Mouse (Mus musculus): ENCODE results near the gene Bcar3. TPM values are rescaled to one million over a fixed set of nuclear protein-coding genes. Genes with fewer than 3 reads are reported as not detected.

Bcar3 gene
- polyA plus RNA-seq, 1 experiment from 2014 or later: 4.8 TPM

GRCm38 (mm10) chr3:122438143-122438825, 144.3 kb downstream of the Bcar3 start:
- ATAC-seq (ENCODE audit: extremely low read depth, insufficient number of reproducible peaks, low FRiP score, low TSS enrichment): no peak
- Histone ChIP-seq H3K9me3 (no peaks in the 10 kb centered on the region), H3K4me1 (peaks cover 9% of the 10 kb centered on the region), H3K27ac (replicated peaks) (no peak overlapping the region), H3K4me3 (no peak overlapping the region), H3K27me3 (replicated peaks) (peaks cover 6% of the 10 kb centered on the region; the same call in 1 of the 2 replicates), H3K36me3 (no peaks in the 10 kb centered on the region), H3K9ac (no peak overlapping the region), H3K4me2 (no peak overlapping the region)
- 50% methylated on average over 7 of the region's 7 CpGs for WGBS

DNA sequence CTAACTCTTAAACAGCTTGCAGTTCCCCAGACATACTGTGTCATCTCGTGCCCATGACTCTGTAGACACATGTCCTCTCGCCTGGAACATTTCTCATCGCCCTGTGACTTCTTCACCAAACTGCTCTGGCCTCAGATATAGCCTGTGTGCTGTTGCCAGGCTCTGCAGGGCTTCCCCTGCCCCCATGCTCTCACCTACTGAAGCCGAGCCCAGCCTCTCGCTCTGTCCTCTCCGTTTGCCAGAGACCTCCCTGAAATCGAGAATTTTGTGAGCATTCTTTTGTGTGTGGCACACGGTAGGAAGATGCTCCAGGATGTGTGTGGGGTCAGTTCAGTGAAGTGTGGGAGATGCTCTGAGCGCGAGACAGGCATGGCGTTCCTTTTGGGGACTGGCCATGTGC, 151.8 kb downstream of the Bcar3 start:
- 81% methylated on average over 11 of the region's 11 CpGs for WGBS
- no peak overlapping the region for H3K27ac ChIP-seq (replicated peaks)
- no peak for ATAC-seq (ENCODE audit: extremely low read depth, insufficient number of reproducible peaks, low FRiP score, low TSS enrichment)
- no peaks in the 10 kb centered on the region for H3K9me3 ChIP-seq
- no peaks in the 10 kb centered on the region for H3K36me3 ChIP-seq
- H3K9ac ChIP-seq: no peak overlapping the region
- no peaks in the 10 kb centered on the region for H3K27me3 ChIP-seq (replicated peaks)
- no peaks in the 10 kb centered on the region for H3K4me1 ChIP-seq
- H3K4me2 ChIP-seq: no peak overlapping the region
- H3K4me3 ChIP-seq: no peak overlapping the region

DNA sequence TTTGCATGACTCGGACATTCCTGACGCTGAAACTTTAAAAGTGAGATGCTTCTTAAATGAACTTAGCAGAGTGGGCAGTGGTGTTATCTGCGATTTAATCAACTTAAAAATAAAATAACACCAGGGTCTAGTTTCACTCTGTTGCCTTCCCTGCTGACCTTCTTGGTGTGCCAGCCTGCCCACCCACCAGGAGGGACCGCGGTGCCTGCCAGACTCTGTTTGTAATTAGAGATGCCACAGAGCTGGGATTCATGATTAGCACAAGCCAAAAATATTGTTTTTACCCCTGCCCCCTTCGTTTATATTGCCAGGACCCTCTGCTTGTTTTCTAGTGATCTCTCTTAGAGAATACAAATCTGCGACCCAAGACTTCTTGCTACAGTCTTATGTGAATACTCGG, 152.7 kb downstream of the Bcar3 start:
- Histone ChIP-seq H3K27ac (replicated peaks) (no peak overlapping the region), H3K4me2 (no peak overlapping the region), H3K9ac (no peak overlapping the region), H3K9me3 (no peaks in the 10 kb centered on the region), H3K4me1 (no peaks in the 10 kb centered on the region), H3K4me3 (no peak overlapping the region), H3K27me3 (replicated peaks) (no peaks in the 10 kb centered on the region), H3K36me3 (no peaks in the 10 kb centered on the region)
- no peak for ATAC-seq (ENCODE audit: extremely low read depth, insufficient number of reproducible peaks, low FRiP score, low TSS enrichment)
- 68% methylated on average over 8 of the region's 8 CpGs for WGBS

DNA sequence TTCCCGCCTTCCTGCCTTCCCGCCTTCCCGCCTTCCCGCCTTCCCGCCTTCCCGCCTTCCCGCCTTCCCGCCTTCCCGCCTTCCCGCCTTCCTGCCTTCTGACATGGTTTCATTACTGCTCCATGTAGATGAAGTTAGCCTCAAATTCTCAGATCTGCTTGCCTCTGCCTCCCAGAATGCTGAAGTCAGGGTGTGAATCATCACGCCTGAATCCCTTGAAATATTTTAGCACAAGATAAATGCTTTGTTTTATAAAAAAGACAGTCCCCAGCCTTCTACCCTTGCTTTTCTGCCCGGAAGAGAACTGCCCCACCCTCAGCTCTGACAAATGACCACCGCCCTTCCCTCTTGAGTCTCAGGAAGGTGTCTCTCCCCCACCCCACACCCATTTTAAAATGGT, 154.3 kb downstream of the Bcar3 start:
- WGBS: 87% methylated on average over 13 of the region's 13 CpGs
- no peak overlapping the region for H3K4me3 ChIP-seq
- no peaks in the 10 kb centered on the region for H3K9me3 ChIP-seq
- no peak overlapping the region for H3K27ac ChIP-seq (replicated peaks)
- H3K9ac ChIP-seq: no peak overlapping the region
- no peaks in the 10 kb centered on the region for H3K27me3 ChIP-seq (replicated peaks)
- H3K4me1 ChIP-seq: no peaks in the 10 kb centered on the region
- ATAC-seq (ENCODE audit: extremely low read depth, insufficient number of reproducible peaks, low FRiP score, low TSS enrichment): no peak
- no peak overlapping the region for H3K4me2 ChIP-seq
- H3K36me3 ChIP-seq: no peaks in the 10 kb centered on the region

- Histone ChIP-seq H3K4me1 (no peaks in the 10 kb centered on the region), H3K4me2 (no peak overlapping the region), H3K27ac (replicated peaks) (no peak overlapping the region), H3K27me3 (replicated peaks) (peaks cover 9% of the 10 kb centered on the region; the same call in 1 of the 2 replicates), H3K36me3 (no peaks in the 10 kb centered on the region), H3K9me3 (no peaks in the 10 kb centered on the region), H3K4me3 (no peak overlapping the region), H3K9ac (no peak overlapping the region)
- no peak for ATAC-seq (ENCODE audit: extremely low read depth, insufficient number of reproducible peaks, low FRiP score, low TSS enrichment)
- 82% methylated on average over 7 of the region's 7 CpGs for WGBS
These were observed 156.1 kb downstream of the Bcar3 start for GRCm38 (mm10) chr3:122450041-122450440.

DNA sequence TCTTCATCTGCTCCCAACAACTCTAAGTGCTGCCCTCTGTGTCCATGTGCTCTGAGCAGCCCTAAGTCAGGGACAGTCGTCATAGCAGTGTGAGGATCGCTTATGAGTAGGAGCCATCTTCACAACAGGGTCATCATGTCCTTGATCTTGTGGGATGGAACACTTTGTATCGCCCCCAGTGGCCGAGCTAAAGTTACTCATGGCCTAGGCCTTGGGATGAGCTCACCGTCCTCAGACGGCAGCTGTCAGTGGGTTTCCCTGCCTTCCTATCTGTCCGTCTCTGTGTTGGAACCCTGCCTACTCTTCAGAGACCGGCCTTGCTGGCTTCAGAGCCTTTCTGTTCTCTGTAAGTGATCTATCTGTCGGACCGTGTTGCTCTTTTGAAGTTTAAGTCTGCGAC, 159.9 kb downstream of the Bcar3 start:
- 59% methylated on average over 11 of the region's 11 CpGs for WGBS
- no peaks in the 10 kb centered on the region for H3K36me3 ChIP-seq
- H3K4me2 ChIP-seq: no peak overlapping the region
- no peaks in the 10 kb centered on the region for H3K9me3 ChIP-seq
- no peak for ATAC-seq (ENCODE audit: extremely low read depth, insufficient number of reproducible peaks, low FRiP score, low TSS enrichment)
- H3K4me1 ChIP-seq: no peaks in the 10 kb centered on the region
- H3K27me3 ChIP-seq (replicated peaks): peaks cover 26% of the 10 kb centered on the region
- H3K4me3 ChIP-seq: no peak overlapping the region
- no peak overlapping the region for H3K27ac ChIP-seq (replicated peaks)
- no peak overlapping the region for H3K9ac ChIP-seq

GRCm38 (mm10) chr3:122456156-122456555, 162.2 kb downstream of the Bcar3 start:
- Histone ChIP-seq H3K9me3 (no peaks in the 10 kb centered on the region), H3K27me3 (replicated peaks) (peaks cover 43% of the 10 kb centered on the region), H3K9ac (no peak overlapping the region), H3K27ac (replicated peaks) (no peak overlapping the region), H3K4me3 (no peak overlapping the region), H3K4me1 (peaks cover 3% of the 10 kb centered on the region; the same call in 1 of the 2 replicates), H3K36me3 (no peaks in the 10 kb centered on the region), H3K4me2 (no peak overlapping the region)
- no peak for ATAC-seq (ENCODE audit: extremely low read depth, insufficient number of reproducible peaks, low FRiP score, low TSS enrichment)
- WGBS: 65% methylated on average over 4 of the region's 4 CpGs

DNA sequence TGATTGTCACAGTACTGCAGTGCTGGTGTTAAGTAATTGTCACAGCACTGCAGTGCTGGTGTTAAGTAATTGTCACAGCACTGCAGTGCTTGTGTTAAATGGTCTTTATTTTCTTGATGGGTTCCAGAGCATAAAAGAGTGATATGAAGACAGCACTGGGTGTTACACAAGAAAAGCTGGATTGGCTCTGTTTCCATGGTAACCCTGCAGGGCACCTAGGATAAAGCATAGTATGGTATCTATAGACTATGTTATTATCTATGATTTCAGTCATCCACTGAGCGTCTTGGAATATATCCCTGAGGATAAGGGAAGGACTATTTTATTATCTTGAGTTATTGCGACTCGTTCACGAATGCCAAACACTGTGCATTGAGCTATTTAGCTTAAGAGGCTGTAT, 162.9 kb downstream of the Bcar3 start:
- H3K4me3 ChIP-seq: no peak overlapping the region
- H3K27me3 ChIP-seq (replicated peaks): peaks cover 48% of the 10 kb centered on the region
- 73% methylated on average over 4 of the region's 4 CpGs for WGBS
- H3K36me3 ChIP-seq: no peaks in the 10 kb centered on the region
- H3K4me1 ChIP-seq: peaks cover 4% of the 10 kb centered on the region; the same call in 1 of the 2 replicates
- H3K27ac ChIP-seq (replicated peaks): no peak overlapping the region
- no peak overlapping the region for H3K4me2 ChIP-seq
- no peaks in the 10 kb centered on the region for H3K9me3 ChIP-seq
- H3K9ac ChIP-seq: no peak overlapping the region
- ATAC-seq (ENCODE audit: extremely low read depth, insufficient number of reproducible peaks, low FRiP score, low TSS enrichment): no peak

GRCm38 (mm10) chr3:122457723-122458122, 163.8 kb downstream of the Bcar3 start:
- H3K27ac ChIP-seq (replicated peaks): no peak overlapping the region
- H3K4me1 ChIP-seq: peaks cover 10% of the 10 kb centered on the region
- ATAC-seq (ENCODE audit: extremely low read depth, insufficient number of reproducible peaks, low FRiP score, low TSS enrichment): no peak
- no peaks in the 10 kb centered on the region for H3K9me3 ChIP-seq
- H3K9ac ChIP-seq: no peak overlapping the region
- H3K4me2 ChIP-seq: no peak overlapping the region
- WGBS: 32% methylated on average over 1 of the region's 1 CpGs
- peaks cover 53% of the 10 kb centered on the region for H3K27me3 ChIP-seq (replicated peaks)
- H3K4me3 ChIP-seq: no peak overlapping the region
- H3K36me3 ChIP-seq: no peaks in the 10 kb centered on the region

GRCm38 (mm10) chr3:122458743-122459142, 164.8 kb downstream of the Bcar3 start:
- no peak overlapping the region for H3K27ac ChIP-seq (replicated peaks)
- H3K27me3 ChIP-seq (replicated peaks): peaks cover 63% of the 10 kb centered on the region
- ATAC-seq (ENCODE audit: extremely low read depth, insufficient number of reproducible peaks, low FRiP score, low TSS enrichment): no peak

GRCm38 (mm10) chr3:122460848-122461511, 167.0 kb downstream of the Bcar3 start:
- Histone ChIP-seq H3K27me3 (replicated peaks) (peaks cover 71% of the 10 kb centered on the region), H3K36me3 (no peaks in the 10 kb centered on the region), H3K4me3 (no peak overlapping the region), H3K9ac (no peak overlapping the region), H3K4me2 (no peak overlapping the region), H3K9me3 (no peaks in the 10 kb centered on the region), H3K27ac (replicated peaks) (no peak overlapping the region), H3K4me1 (peaks cover 11% of the 10 kb centered on the region)
- no peak for ATAC-seq (ENCODE audit: extremely low read depth, insufficient number of reproducible peaks, low FRiP score, low TSS enrichment)
- 65% methylated on average over 8 of the region's 8 CpGs for WGBS

More at GRCm38 (mm10) chr3:122458743-122459142, 164.8 kb downstream of the Bcar3 start:
- 44% methylated on average over 8 of the region's 8 CpGs for WGBS
- no peak overlapping the region for H3K9ac ChIP-seq
- H3K4me3 ChIP-seq: no peak overlapping the region
- no peak overlapping the region for H3K4me2 ChIP-seq
- no peaks in the 10 kb centered on the region for H3K9me3 ChIP-seq
- no peaks in the 10 kb centered on the region for H3K36me3 ChIP-seq
- peaks cover 11% of the 10 kb centered on the region for H3K4me1 ChIP-seq

GRCm38 (mm10) chr3:122461512-122461881, 167.6 kb downstream of the Bcar3 start:
- peaks cover 11% of the 10 kb centered on the region for H3K4me1 ChIP-seq
- H3K36me3 ChIP-seq: no peaks in the 10 kb centered on the region
- H3K9ac ChIP-seq: no peak overlapping the region
- ATAC-seq (ENCODE audit: extremely low read depth, insufficient number of reproducible peaks, low FRiP score, low TSS enrichment): no peak
- no peak overlapping the region for H3K27ac ChIP-seq (replicated peaks)
- no peaks in the 10 kb centered on the region for H3K9me3 ChIP-seq
- no peak overlapping the region for H3K4me2 ChIP-seq
- no peak overlapping the region for H3K4me3 ChIP-seq
- 85% methylated on average over 11 of the region's 11 CpGs for WGBS
- H3K27me3 ChIP-seq (replicated peaks): peaks cover 74% of the 10 kb centered on the region
